Mouse (Mus musculus): ENCODE measurements at regions not wholly inside any gene's neighbourhood (a gene's known extent, or its start where the extent isn't known, plus 50 kb on each side); places are given as distances from the start of the nearest gene placed in this dataset.

- Histone ChIP-seq H3K4me3 (ENCODE audit: low read length) (no peak overlapping the region), H3K27me3 (ENCODE audit: control insufficient read depth, insufficient read depth, low read length) (no peaks in the 10 kb centered on the region), H3K27ac (ENCODE audit: low read depth, low read length) (no peak overlapping the region), H3K36me3 (ENCODE audit: control insufficient read depth, insufficient read depth, low read length) (no peaks in the 10 kb centered on the region), H3K4me2 (replicated peaks; ENCODE audit: low read depth, low read length) (peak overlapping the region; percentile 30; the same call in 1 of the 2 replicates), H3K9me3 (ENCODE audit: control insufficient read depth, low read length) (no peaks in the 10 kb centered on the region), H3K9ac (ENCODE audit: low read depth, low read length) (no peak overlapping the region), H3K4me1 (ENCODE audit: control insufficient read depth, insufficient read depth, low read length) (0 out of 2 replicates have a peak, but pooled peaks cover 3% of the 10 kb centered on the region)
- 58% methylated on average over 4 of the region's 4 CpGs for WGBS
- ATAC-seq (ENCODE audit: low FRiP score, low TSS enrichment) = no peak
Measured at GRCm38 (mm10) chr13:30085446-30085845, 50.8 kb upstream of the Mboat1 start.

- Histone ChIP-seq H3K4me2 (replicated peaks; ENCODE audit: low read depth, low read length) (peak overlapping the region; percentile 30), H3K9me3 (ENCODE audit: control insufficient read depth, low read length) (no peaks in the 10 kb centered on the region), H3K9ac (ENCODE audit: low read depth, low read length) (no peak overlapping the region), H3K36me3 (ENCODE audit: control insufficient read depth, insufficient read depth, low read length) (no peaks in the 10 kb centered on the region), H3K4me3 (ENCODE audit: low read length) (no peak overlapping the region), H3K27ac (ENCODE audit: low read depth, low read length) (no peak overlapping the region), H3K27me3 (ENCODE audit: control insufficient read depth, insufficient read depth, low read length) (no peaks in the 10 kb centered on the region), H3K4me1 (ENCODE audit: control insufficient read depth, insufficient read depth, low read length) (0 out of 2 replicates have a peak, but pooled peaks cover 6% of the 10 kb centered on the region)
- ATAC-seq (ENCODE audit: low FRiP score, low TSS enrichment) = peak; percentile 92
- WGBS = 1% methylated on average over 10 of the region's 10 CpGs
Measured at GRCm38 (mm10) chr13:30085005-30085404, 51.3 kb upstream of the Mboat1 start.

DNA sequence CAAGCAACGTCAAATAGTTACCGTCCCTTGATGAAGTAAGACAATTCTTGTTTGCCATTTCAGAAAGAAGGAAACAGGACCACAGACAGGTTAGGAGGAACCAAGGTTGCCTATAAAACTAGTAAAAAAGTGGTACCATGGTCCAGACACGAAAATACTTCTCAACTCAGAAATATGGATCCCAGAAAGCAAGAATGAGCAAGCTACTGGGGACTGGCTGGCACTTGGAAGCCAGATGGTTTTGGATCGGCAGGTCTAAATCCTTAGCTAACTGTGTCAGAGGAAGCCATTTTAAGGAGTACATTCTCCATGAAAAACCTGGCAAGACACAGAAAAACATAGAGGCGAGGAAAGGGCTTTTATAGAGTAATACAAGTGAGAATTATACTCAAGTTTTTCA lies 51.9 kb upstream of the Mboat1 start:
- 84% methylated on average over 5 of the region's 5 CpGs for WGBS
- H3K27me3 ChIP-seq (ENCODE audit: control insufficient read depth, insufficient read depth, low read length) = no peaks in the 10 kb centered on the region
- no peak overlapping the region for H3K9ac ChIP-seq (ENCODE audit: low read depth, low read length)
- no peaks in the 10 kb centered on the region for H3K36me3 ChIP-seq (ENCODE audit: control insufficient read depth, insufficient read depth, low read length)
- H3K4me1 ChIP-seq (ENCODE audit: control insufficient read depth, insufficient read depth, low read length) = 0 out of 2 replicates have a peak, but pooled peaks cover 6% of the 10 kb centered on the region
- no peak overlapping the region for H3K27ac ChIP-seq (ENCODE audit: low read depth, low read length)
- ATAC-seq (ENCODE audit: low FRiP score, low TSS enrichment) = no peak
- no peaks in the 10 kb centered on the region for H3K9me3 ChIP-seq (ENCODE audit: control insufficient read depth, low read length)
- no peak overlapping the region for H3K4me2 ChIP-seq (replicated peaks; ENCODE audit: low read depth, low read length)
- H3K4me3 ChIP-seq (ENCODE audit: low read length) = no peak overlapping the region

- Histone ChIP-seq H3K4me3 (ENCODE audit: low read length) (no peak overlapping the region), H3K4me2 (replicated peaks; ENCODE audit: low read depth, low read length) (no peak overlapping the region), H3K27me3 (ENCODE audit: control insufficient read depth, insufficient read depth, low read length) (no peaks in the 10 kb centered on the region), H3K9me3 (ENCODE audit: control insufficient read depth, low read length) (no peaks in the 10 kb centered on the region), H3K9ac (ENCODE audit: low read depth, low read length) (no peak overlapping the region), H3K4me1 (ENCODE audit: control insufficient read depth, insufficient read depth, low read length) (0 out of 2 replicates have a peak, but pooled peaks cover 6% of the 10 kb centered on the region), H3K27ac (ENCODE audit: low read depth, low read length) (no peak overlapping the region), H3K36me3 (ENCODE audit: control insufficient read depth, insufficient read depth, low read length) (no peaks in the 10 kb centered on the region)
- 79% methylated on average over 6 of the region's 6 CpGs for WGBS
- ATAC-seq (ENCODE audit: low FRiP score, low TSS enrichment) = no peak
Measured at GRCm38 (mm10) chr13:30083949-30084348, 52.3 kb upstream of the Mboat1 start.

DNA sequence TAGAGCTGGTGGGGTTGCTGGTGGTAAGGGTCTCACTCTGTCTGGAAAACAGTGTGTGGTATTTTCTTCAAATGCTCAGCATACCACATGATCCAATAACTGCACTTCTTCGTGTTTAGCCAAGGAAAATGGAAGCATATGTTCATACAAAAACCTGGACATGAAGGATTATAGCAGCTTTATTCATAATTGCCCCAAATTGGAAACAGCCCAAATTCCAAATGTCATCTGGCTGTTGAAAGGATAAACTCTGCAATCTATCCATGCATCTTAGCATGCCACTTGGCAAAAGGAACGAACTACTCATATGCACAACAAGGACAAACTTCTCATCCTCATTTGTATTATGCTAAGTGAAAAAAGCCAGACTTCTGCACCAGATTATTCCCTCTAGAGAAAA lies 53.5 kb upstream of the Mboat1 start:
- H3K27ac ChIP-seq (ENCODE audit: low read depth, low read length) = no peak overlapping the region
- ATAC-seq (ENCODE audit: low FRiP score, low TSS enrichment) = no peak
- H3K27me3 ChIP-seq (ENCODE audit: control insufficient read depth, insufficient read depth, low read length) = no peaks in the 10 kb centered on the region
- H3K4me2 ChIP-seq (replicated peaks; ENCODE audit: low read depth, low read length) = no peak overlapping the region
- H3K4me1 ChIP-seq (ENCODE audit: control insufficient read depth, insufficient read depth, low read length) = 0 out of 2 replicates have a peak, but pooled peaks cover 6% of the 10 kb centered on the region
- no peaks in the 10 kb centered on the region for H3K36me3 ChIP-seq (ENCODE audit: control insufficient read depth, insufficient read depth, low read length)
- no peak overlapping the region for H3K9ac ChIP-seq (ENCODE audit: low read depth, low read length)
- no peaks in the 10 kb centered on the region for H3K9me3 ChIP-seq (ENCODE audit: control insufficient read depth, low read length)
- H3K4me3 ChIP-seq (ENCODE audit: low read length) = no peak overlapping the region
- 81% methylated on average over 2 of the region's 2 CpGs for WGBS

GRCm38 (mm10) chr13:30080705-30081474 lies 55.4 kb upstream of the Mboat1 start:
- H3K36me3 ChIP-seq (ENCODE audit: control insufficient read depth, insufficient read depth, low read length) = no peaks in the 10 kb centered on the region
- H3K9me3 ChIP-seq (ENCODE audit: control insufficient read depth, low read length) = no peaks in the 10 kb centered on the region
- no peak overlapping the region for H3K27ac ChIP-seq (ENCODE audit: low read depth, low read length)
- ATAC-seq (ENCODE audit: low FRiP score, low TSS enrichment) = 0 out of 2 replicates have a peak, but pooled peaks have one; percentile 24
- no peaks in the 10 kb centered on the region for H3K27me3 ChIP-seq (ENCODE audit: control insufficient read depth, insufficient read depth, low read length)
- H3K4me2 ChIP-seq (replicated peaks; ENCODE audit: low read depth, low read length) = no peak overlapping the region
- H3K9ac ChIP-seq (ENCODE audit: low read depth, low read length) = no peak overlapping the region
- H3K4me3 ChIP-seq (ENCODE audit: low read length) = no peak overlapping the region
- 0 out of 2 replicates have a peak, but pooled peaks cover 6% of the 10 kb centered on the region for H3K4me1 ChIP-seq (ENCODE audit: control insufficient read depth, insufficient read depth, low read length)
- 62% methylated on average over 15 of the region's 15 CpGs for WGBS

DNA sequence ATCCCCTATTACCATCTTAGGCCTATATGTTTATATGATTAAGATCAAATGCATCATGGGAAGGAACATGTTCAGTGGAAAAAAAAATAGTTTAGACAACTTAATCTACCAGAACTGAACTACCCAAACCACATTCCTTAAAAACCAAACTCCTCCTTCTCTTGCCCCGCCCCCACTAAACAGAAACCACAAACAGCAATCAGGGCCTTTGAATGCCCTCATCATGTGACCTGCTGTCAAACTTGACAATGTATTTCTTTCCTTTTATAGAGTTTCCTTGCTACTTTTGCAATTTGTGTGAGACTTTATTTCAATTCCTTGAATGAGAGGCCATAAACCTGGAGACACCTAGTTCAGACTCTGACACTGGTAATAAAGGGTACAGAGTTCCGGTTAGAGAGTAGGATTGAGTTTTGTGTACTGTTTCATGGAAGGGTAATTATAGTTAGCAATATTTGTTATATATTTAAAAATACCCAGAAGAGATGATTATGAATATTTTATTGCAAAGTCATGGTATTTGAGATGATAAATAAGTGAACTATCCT lies 61.7 kb upstream of the Mboat1 start:
- H3K27me3 ChIP-seq (ENCODE audit: control insufficient read depth, insufficient read depth, low read length) = no peaks in the 10 kb centered on the region
- H3K4me1 ChIP-seq (ENCODE audit: control insufficient read depth, insufficient read depth, low read length) = no peaks in the 10 kb centered on the region
- ATAC-seq (ENCODE audit: low FRiP score, low TSS enrichment) = no peak
- WGBS = 93% methylated on average over 2 of the region's 2 CpGs
- no peak overlapping the region for H3K27ac ChIP-seq (ENCODE audit: low read depth, low read length)
- H3K9ac ChIP-seq (ENCODE audit: low read depth, low read length) = no peak overlapping the region
- H3K4me3 ChIP-seq (ENCODE audit: low read length) = no peak overlapping the region
- H3K4me2 ChIP-seq (replicated peaks; ENCODE audit: low read depth, low read length) = no peak overlapping the region
- H3K36me3 ChIP-seq (ENCODE audit: control insufficient read depth, insufficient read depth, low read length) = no peaks in the 10 kb centered on the region
- H3K9me3 ChIP-seq (ENCODE audit: control insufficient read depth, low read length) = no peaks in the 10 kb centered on the region

DNA sequence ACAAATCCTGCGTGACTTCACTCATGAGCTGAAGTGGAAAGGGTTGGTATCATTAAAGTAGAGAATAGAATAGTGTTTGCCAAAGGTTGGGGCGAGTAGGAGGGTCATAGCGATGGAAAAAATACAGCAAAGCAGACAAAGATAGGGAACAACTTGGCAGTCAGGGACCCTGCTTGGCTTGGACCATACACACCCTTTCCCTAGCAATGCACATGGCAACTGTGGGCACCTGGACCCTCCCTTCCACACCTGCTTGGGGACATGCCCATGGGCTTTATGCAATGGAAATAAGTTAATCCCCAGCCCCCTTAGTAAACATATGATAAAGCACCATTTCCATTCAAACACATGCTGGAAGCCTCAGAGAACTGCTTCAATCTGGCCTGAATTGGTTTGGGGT lies 62.2 kb upstream of the Mboat1 start:
- H3K9me3 ChIP-seq (ENCODE audit: control insufficient read depth, low read length) = no peaks in the 10 kb centered on the region
- no peaks in the 10 kb centered on the region for H3K36me3 ChIP-seq (ENCODE audit: control insufficient read depth, insufficient read depth, low read length)
- no peak overlapping the region for H3K9ac ChIP-seq (ENCODE audit: low read depth, low read length)
- ATAC-seq (ENCODE audit: low FRiP score, low TSS enrichment) = no peak
- no peaks in the 10 kb centered on the region for H3K4me1 ChIP-seq (ENCODE audit: control insufficient read depth, insufficient read depth, low read length)
- H3K27me3 ChIP-seq (ENCODE audit: control insufficient read depth, insufficient read depth, low read length) = no peaks in the 10 kb centered on the region
- 89% methylated on average over 3 of the region's 3 CpGs for WGBS
- H3K4me3 ChIP-seq (ENCODE audit: low read length) = no peak overlapping the region
- no peak overlapping the region for H3K4me2 ChIP-seq (replicated peaks; ENCODE audit: low read depth, low read length)
- no peak overlapping the region for H3K27ac ChIP-seq (ENCODE audit: low read depth, low read length)

- no peak overlapping the region for H3K4me3 ChIP-seq (ENCODE audit: low read length)
- no peak for ATAC-seq (ENCODE audit: low FRiP score, low TSS enrichment)
- no peak overlapping the region for H3K4me2 ChIP-seq (replicated peaks; ENCODE audit: low read depth, low read length)
- no peaks in the 10 kb centered on the region for H3K27me3 ChIP-seq (ENCODE audit: control insufficient read depth, insufficient read depth, low read length)
- H3K36me3 ChIP-seq (ENCODE audit: control insufficient read depth, insufficient read depth, low read length) = no peaks in the 10 kb centered on the region
- no peaks in the 10 kb centered on the region for H3K4me1 ChIP-seq (ENCODE audit: control insufficient read depth, insufficient read depth, low read length)
- H3K9ac ChIP-seq (ENCODE audit: low read depth, low read length) = no peak overlapping the region
- H3K9me3 ChIP-seq (ENCODE audit: control insufficient read depth, low read length) = no peaks in the 10 kb centered on the region
- whole genome bisulfite sequencing = 65% methylated on average over 2 of the region's 2 CpGs
- no peak overlapping the region for H3K27ac ChIP-seq (ENCODE audit: low read depth, low read length)
Measured at GRCm38 (mm10) chr13:30069397-30069796, 66.9 kb upstream of the Mboat1 start.

Data from kidney, embryonic 14.5 days (tissue).